Mouse (Mus musculus) megakaryocyte, embryonic 14.5 days (primary cell): ENCODE data around the gene Ubr4.

ENCODE experiments used
- FLI1 ChIP-seq: IDR thresholded peaks from 2 replicates; pipeline ENCODE4 v1.6.1; 2012; ENCODE audit warnings: low read length, inconsistent platforms, mixed read lengths
- GATA1 ChIP-seq: IDR thresholded peaks from 3 replicates; pipeline ENCODE4 v1.6.1; 2012; ENCODE audit warnings: mixed read lengths, low read length, inconsistent platforms, borderline replicate concordance

GRCm38 (mm10) chr4:139500814-139501213 is 148.4 kb downstream of the Ubr4 start:
- no peak for TF ChIP-seq GATA1
- no peak for TF ChIP-seq FLI1
